Mouse (Mus musculus) heart, postnatal 4 days (tissue): ENCODE measurements at regions not wholly inside any gene's neighbourhood (a gene's known extent, or its start where the extent isn't known, plus 50 kb on each side); places are given as distances from the start of the nearest gene placed in this dataset.

Source experiments
- DNase-seq: peaks from one replicate; pipeline ENCODE4 v3.0.0; 2021

GRCm38 (mm10) chr10:113161486-113161885 lies 232.7 kb upstream of the Atxn7l3b start:
- no peak for DNase-seq

GRCm38 (mm10) chr10:113160055-113160454 lies 231.3 kb upstream of the Atxn7l3b start:
- no peak for DNase-seq

GRCm38 (mm10) chr10:113158988-113159387 lies 230.2 kb upstream of the Atxn7l3b start:
- DNase-seq: no peak

GRCm38 (mm10) chr10:113141606-113142005 lies 212.8 kb upstream of the Atxn7l3b start:
- no peak for DNase-seq

- no peak for DNase-seq
These were observed 186.2 kb upstream of the Atxn7l3b start for GRCm38 (mm10) chr10:113114999-113115398.

GRCm38 (mm10) chr10:113105771-113106430 lies 177.1 kb upstream of the Atxn7l3b start:
- DNase-seq: peak; percentile 9

GRCm38 (mm10) chr10:113105301-113105700 lies 176.5 kb upstream of the Atxn7l3b start:
- no peak for DNase-seq
